Mouse (Mus musculus): ENCODE data around the gene Bcl2l10. TPM values are rescaled to one million over a fixed set of nuclear protein-coding genes. Genes with fewer than 3 reads are reported as not detected.

Bcl2l10 gene
- total RNA-seq, 4 experiments from 2014 or later: 0.39 to 0.43 TPM; not detected in 2

DNA sequence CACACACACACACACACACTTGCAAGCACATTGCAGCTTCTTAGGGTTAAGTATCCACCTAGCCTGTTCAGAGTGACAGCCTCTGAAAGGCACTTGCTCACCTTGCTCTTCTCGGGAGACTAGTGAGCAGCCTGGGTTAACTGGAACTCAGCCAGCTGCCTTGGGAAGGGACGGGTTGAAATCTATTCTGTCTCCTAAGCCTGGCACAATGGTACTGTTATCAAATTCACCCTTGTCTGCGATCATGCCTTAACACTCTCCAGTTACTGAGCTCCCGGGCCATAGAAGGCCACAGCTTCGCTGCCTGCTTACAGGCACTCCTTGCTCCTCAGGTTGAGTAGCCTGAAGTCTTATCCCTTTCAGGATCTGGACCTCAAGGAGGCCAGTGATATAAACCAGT is 53.1 kb downstream of the Bcl2l10 start:
- DNase-seq (ENCODE audit: low spot score in 2 of 2): no peak

Other genes starting within 250 kb of the Bcl2l10 start
- 1 to 10 TPM; 1.7 to 2.1 (median 1.9) TPM for gene Myo5c, start 115.7 kb upstream of the Bcl2l10 start, total RNA-seq (2022)
- 100 to 1,000 TPM; 110 to 135 (median 125) TPM for gene Gnb5, start 41.5 kb upstream of the Bcl2l10 start, total RNA-seq (2022)
- 10 to 100 TPM; 26.9 to 33.1 (median 28.2) TPM for gene Mapk6, start 62.2 kb downstream of the Bcl2l10 start, total RNA-seq (2022)
- gene Leo1, start 93.8 kb downstream of the Bcl2l10 start, total RNA-seq (2022): 10 to 100 TPM; 19.8 to 22.8 (median 21.1) TPM
- 10 to 100 TPM; 40.9 to 44.6 (median 42.9) TPM for gene Tmod3, start 211.9 kb downstream of the Bcl2l10 start, total RNA-seq (2022)

All from layer of hippocampus, adult 8-10 months (tissue).